Mouse (Mus musculus): ENCODE results near the gene Timm44.
"Not testable (repeated sequence)": the region's sequence is repeated elsewhere in the genome, so short reads cannot be mapped to it uniquely, and the experiment has no call there.

Gene Timm44

GRCm38 (mm10) chr8:4263105-4263791 lies 12.5 kb downstream of the Timm44 start:
- DNase-seq (ENCODE audit: low spot score in 2 of 2), result no peak

- peak in 1 of 2 experiments; percentile 17 for DNase-seq (ENCODE audit: low spot score in 2 of 2)
Observed at GRCm38 (mm10) chr8:4259805-4260170, 15.9 kb downstream of the Timm44 start.

GRCm38 (mm10) chr8:4259125-4259804 lies 16.4 kb downstream of the Timm44 start, which contains the start of gene Ctxn1:
Gene Ctxn1 (minus strand): TSS chr8:4259274.
- DNase-seq (ENCODE audit: low spot score in 2 of 2), result peak; percentile 90 to 92

GRCm38 (mm10) chr8:4258678-4259077 lies 17.0 kb downstream of the Timm44 start:
- DNase-seq (ENCODE audit: low spot score in 2 of 2), result peak; percentile 55 to 63

GRCm38 (mm10) chr8:4258233-4258632 lies 17.5 kb downstream of the Timm44 start:
- peak; percentile 78 to 86 for DNase-seq (ENCODE audit: low spot score in 2 of 2)

GRCm38 (mm10) chr8:4257350-4257749 lies 18.4 kb downstream of the Timm44 start:
- DNase-seq (ENCODE audit: low spot score in 2 of 2), result no peak

- peak; percentile 77 to 81 for DNase-seq (ENCODE audit: low spot score in 2 of 2)
Observed at GRCm38 (mm10) chr8:4256911-4257310, 18.8 kb downstream of the Timm44 start.

GRCm38 (mm10) chr8:4255471-4255870 lies 20.2 kb downstream of the Timm44 start:
- not testable (repeated sequence) for DNase-seq (ENCODE audit: low spot score in 2 of 2)

GRCm38 (mm10) chr8:4254001-4254400 lies 21.7 kb downstream of the Timm44 start:
- DNase-seq (ENCODE audit: low spot score in 2 of 2), result peak; percentile 67 to 70

GRCm38 (mm10) chr8:4252934-4253841 lies 22.5 kb downstream of the Timm44 start, which contains the start of gene Snapc2:
Gene Snapc2 (plus strand): TSS chr8:4253080.
- peak; percentile 90 to 95 for DNase-seq (ENCODE audit: low spot score in 2 of 2)

GRCm38 (mm10) chr8:4252116-4252760 lies 23.5 kb downstream of the Timm44 start:
- peak in 1 of 2 experiments; percentile 14 for DNase-seq (ENCODE audit: low spot score in 2 of 2)

- DNase-seq (ENCODE audit: low spot score in 2 of 2), result peak; percentile 82 to 84
Observed at GRCm38 (mm10) chr8:4250306-4250970, 25.3 kb downstream of the Timm44 start.

GRCm38 (mm10) chr8:4249213-4249612 lies 26.5 kb downstream of the Timm44 start:
- DNase-seq (ENCODE audit: low spot score in 2 of 2), result no peak

GRCm38 (mm10) chr8:4247951-4248540 lies 27.7 kb downstream of the Timm44 start, which contains the start of gene Tgfbr3l:
Gene Tgfbr3l (plus strand): TSS chr8:4248214.
- DNase-seq (ENCODE audit: low spot score in 2 of 2), result peak in 1 of 2 experiments; percentile 22

GRCm38 (mm10) chr8:4247241-4247640 lies 28.5 kb downstream of the Timm44 start:
- no peak for DNase-seq (ENCODE audit: low spot score in 2 of 2)

GRCm38 (mm10) chr8:4245737-4246136 lies 30.0 kb downstream of the Timm44 start:
- peak in 1 of 2 experiments; percentile 15 for DNase-seq (ENCODE audit: low spot score in 2 of 2)

GRCm38 (mm10) chr8:4245061-4245460 lies 30.7 kb downstream of the Timm44 start:
- no peak for DNase-seq (ENCODE audit: low spot score in 2 of 2)

GRCm38 (mm10) chr8:4239193-4239890 lies 36.4 kb downstream of the Timm44 start:
- DNase-seq (ENCODE audit: low spot score in 2 of 2), result no peak

GRCm38 (mm10) chr8:4238434-4239192 lies 37.1 kb downstream of the Timm44 start, which contains the start of the genes Map2k7 and Gm49320:
Gene Map2k7 (plus strand): TSS chr8:4238740.
Gene Gm49320 (plus strand): TSS chr8:4238865.
- DNase-seq (ENCODE audit: low spot score in 2 of 2), result peak; percentile 100

Data from frontal cortex, postnatal 10 days (tissue).